Mouse (Mus musculus): ENCODE measurements at regions not wholly inside any gene's neighbourhood (a gene's known extent, or its start where the extent isn't known, plus 50 kb on each side); places are given as distances from the start of the nearest gene placed in this dataset.
"Not testable (repeated sequence)": the region's sequence is repeated elsewhere in the genome, so short reads cannot be mapped to it uniquely, and the experiment has no call there.

DNA sequence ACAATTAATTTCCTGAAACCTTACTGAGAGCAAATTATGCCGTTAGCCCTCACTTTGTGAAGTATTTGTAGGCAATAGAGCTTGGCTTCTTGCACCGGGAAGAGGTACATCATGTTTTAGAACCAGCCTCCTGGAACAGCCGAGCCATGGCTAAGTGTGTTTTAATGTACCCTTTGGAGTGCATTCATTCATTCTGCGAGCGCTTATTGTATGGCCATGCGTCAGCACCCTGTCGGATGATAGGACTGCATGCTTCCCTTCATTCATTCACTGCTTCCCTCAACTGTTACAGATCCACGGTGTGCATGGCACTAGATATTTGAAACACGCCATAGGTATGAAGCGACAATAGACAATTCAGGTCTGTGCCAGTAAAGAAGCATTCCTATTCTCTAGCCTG is 409.4 kb upstream of the Ercc4 start:
- DNase-seq (ENCODE audit: low spot score): no peak

DNA sequence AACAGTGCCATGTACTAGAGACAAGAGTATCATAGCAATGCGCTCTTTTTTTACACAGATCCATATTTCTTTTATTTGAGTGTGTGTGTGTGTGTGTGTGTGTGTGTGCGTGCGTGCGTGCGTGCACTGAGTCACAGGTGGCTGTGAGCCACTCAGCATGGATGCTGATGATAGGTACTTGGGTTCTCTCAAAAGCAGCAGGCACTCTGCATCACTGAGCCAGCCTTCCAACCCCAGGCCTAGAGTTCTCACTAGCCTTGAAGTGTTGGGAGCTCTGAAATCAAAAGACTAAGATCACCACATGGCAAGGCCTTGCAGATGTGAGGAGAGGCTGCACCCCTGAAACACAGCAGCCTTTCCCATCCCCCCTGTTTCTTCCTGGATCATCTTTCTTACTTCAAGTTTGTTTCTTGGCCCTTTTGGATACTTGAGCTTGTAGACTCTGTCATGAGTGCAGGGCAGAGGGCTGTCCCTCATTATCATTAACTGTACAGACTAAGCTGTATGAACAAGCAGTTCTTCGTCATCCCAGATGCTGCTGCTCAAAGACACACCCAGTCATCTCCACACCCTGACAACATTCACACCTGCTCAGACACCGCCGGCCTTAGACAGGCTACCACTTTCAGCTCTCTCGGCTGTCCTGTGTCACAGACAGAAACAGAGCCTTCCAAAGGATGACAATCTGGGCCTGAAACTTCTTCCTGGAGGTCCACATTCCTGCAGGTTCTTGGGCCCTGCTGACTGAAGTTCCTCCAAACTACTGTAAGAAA is 405.5 kb upstream of the Ercc4 start:
- no peak for DNase-seq (ENCODE audit: low spot score)

DNA sequence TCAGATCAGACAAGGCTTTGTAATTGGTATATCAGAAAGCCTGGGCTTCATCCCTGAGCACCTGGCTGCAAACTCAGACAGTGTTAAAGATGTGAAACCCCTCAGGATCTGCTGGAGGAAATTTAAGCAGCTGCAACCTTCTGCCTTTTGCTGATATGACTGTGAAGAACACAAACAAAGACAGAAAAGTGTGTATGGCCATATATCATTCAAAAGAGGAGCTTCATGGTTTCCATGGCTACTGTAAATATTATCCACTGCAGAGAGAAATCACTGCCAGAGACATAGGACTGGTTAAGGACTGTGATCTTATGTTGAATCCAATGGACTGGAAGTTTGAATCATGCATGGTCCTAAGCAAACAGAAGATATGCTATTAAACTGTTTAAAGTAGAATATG is 402.6 kb upstream of the Ercc4 start:
- DNase-seq (ENCODE audit: low spot score): no peak

DNA sequence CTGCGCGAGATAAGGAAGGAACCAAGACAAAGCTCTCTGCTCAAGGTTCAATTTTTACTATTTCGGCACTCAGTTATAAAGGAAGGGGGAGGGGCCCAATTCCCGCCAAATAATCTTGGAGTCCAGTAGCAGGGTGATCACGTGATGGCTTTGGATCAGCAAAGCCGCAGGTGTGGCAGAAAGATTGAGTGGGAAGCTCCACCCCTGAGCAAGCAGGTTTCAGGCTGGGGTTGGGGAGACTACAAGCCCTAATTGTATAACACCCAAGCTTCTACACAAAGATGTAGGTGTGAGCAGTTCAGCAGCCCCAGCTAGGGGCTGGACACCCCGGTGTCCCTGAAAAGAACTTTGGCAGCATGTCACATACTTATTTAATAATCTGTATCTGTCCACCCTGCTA is 388.1 kb upstream of the Ercc4 start:
- not testable (repeated sequence) for DNase-seq (ENCODE audit: low spot score)

DNA sequence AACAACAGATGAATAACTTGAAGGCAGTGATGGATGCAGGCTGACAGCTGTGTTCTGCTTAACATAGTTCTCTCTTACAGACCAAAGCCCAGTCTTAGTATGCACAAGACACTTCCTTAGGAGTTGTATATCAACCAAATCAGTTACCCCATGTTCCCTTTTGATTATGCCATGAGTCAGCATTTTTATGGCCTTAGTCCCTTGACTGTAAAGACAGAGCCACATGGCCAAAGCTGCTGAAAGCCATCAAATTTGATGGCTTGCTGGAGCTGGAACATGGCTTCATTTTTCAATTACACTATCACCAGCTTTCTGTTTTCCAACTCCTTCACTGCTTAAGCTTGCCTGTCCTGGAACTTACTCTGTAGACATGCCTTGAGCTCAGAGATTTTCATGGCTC is 383.4 kb upstream of the Ercc4 start:
- no peak for DNase-seq (ENCODE audit: low spot score)

DNA sequence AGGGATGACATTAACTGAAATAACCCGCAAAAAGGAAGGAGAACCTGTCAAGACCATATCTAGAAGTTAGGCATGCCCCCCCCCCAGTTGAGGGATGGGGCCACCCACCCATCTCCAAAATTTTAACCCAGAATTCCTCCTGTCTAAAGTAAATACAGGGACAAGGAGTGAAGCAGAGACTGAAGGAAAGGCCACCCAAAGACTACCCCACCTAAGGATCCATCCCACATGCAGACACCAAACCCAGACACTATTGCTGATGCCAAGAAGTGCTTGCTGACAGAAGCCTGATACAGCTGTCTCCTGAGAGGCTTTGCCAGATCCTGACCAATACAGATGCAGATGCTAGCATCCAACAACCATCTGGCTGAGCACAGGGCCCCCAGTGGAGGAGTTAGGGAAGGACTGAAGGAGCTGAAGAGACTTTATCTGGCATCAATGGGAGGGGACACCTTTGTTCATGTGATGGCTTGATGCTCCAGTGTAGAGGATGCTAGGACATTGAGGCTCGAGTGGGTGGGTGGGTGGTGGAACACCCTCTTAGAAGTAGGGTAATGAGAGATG is 379.2 kb upstream of the Ercc4 start:
- DNase-seq (ENCODE audit: low spot score): not testable (repeated sequence)

DNA sequence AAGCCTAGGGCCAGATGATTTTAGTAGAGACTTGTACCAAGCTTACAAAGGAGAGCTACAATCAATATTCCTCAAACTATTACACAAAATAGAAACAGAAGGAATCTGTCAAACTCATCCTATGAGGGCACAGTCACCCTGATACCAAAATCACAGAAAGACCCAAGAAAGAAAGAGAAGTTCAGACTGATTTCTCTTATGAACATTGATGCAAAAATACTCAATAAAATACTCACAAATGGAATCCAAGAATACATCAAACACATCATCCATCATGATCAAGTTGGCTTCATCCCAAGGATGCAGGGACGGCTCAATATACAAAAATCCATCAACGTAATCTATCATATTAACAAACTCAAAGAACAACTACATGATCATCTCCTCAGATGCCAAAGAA is 377.9 kb upstream of the Ercc4 start:
- DNase-seq (ENCODE audit: low spot score): no peak

DNA sequence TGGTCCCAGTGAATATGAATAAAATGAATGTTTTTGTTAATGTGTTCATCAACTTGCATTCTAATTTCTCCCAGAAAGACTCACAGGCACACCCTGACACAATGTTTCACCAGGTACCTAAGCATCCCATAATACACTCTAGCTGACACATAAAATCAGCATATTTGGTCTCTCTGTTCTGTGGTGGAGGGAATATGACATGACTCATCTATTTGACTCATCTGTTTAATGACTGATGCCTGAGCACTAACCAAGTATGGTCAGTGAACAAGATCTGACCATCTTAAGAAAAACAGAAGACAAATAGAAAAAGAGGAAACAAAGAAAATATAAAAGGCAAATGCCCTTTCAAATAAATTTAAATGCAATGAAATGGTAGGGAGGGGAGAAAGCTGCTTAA is 367.0 kb upstream of the Ercc4 start:
- no peak for DNase-seq (ENCODE audit: low spot score)

DNA sequence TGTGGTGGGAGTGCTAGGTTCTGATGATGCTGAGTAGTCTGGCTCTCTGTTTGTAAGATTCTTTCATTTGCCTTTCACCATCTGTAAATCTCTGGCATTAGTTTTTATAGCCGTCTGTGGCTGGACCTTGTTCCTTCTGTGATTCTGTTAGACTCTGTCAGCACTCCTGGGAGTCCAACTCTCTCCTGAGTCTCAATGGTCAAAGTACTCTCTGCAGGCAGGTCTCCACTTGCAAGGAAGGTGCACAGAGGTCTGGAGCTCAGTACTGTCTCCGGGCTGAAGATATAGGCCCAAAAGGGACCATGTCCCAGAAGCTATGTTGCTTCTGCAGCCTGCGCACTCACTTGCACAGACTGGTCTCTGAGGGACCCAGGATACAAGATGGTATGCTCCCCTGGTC is 356.3 kb upstream of the Ercc4 start:
- no peak for DNase-seq (ENCODE audit: low spot score)

DNA sequence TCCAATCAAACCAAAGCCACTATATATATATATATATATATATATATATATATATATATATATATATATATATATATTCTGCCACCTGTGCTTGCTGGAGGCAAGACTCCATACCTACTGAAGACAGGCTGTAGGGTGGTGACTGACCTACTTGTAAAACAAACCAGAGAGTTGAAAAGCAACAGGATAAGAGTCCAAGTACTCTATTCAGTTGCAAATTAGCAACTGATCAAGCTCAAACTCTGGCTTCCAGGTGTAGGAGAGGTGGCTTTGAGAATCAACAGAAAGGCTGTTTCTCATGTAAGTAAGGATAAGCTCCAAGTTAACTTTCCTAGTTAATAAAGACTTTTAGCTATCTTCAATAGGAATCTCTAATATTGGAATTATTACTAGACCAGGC is 355.1 kb upstream of the Ercc4 start:
- no peak for DNase-seq (ENCODE audit: low spot score)

DNA sequence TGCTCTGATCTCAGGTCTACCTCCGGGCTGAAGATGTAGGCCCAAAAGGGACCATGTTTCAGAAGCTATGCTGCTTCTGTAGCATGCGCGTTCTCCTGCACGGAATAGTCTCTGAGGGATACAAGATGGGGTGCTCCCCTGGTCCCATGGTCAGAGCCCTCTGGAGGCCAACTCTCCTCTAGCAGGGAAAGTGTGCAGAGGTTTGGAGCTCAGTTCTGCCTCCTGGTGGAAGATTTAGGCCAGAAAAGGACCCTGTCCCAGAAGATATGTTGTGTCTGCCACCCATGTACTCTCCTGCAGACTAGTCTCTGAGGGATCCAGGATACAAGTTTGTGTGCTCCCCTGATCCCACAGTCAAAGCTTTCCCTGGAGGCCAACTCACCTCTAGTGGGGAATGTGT is 350.9 kb upstream of the Ercc4 start:
- DNase-seq (ENCODE audit: low spot score): no peak

DNA sequence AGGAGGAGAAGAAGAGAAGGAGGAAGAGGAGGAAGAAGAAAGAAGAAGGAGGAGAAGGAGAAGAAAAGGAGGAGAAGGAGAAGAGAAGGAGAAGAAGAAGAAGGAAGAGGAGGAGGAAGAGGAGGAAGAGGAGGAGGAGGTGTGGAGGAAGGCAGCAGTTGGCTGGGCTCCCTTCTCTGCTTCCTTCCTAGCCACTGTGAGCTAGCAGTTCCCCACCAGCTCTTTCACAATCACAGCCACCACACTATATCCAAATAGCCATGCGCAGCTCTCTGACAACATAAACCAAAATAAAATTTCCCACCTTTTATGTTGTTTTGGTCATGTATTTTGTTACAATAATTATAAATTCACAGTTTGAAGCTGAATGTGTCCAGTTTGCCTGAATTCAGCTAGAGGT is 345.3 kb upstream of the Ercc4 start:
- no peak for DNase-seq (ENCODE audit: low spot score)

DNA sequence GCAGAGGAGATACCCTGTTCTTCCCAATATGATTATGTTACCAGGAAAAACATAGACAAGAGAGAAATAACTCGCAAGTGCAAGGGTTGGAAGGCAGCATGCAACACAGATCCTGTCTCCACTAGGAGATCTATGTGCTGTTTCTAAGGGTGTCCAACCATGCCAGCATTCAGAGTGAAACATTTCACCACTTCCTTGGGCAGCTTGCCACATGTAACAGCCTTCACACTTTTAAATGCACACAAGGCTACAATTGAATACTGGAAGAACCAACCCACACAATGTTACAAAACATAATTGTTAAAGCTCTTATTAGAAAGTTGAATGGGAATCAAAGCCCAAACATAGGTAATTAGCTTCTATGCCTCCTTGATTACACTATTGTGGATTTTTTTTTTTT is 344.9 kb upstream of the Ercc4 start:
- DNase-seq (ENCODE audit: low spot score): no peak

DNA sequence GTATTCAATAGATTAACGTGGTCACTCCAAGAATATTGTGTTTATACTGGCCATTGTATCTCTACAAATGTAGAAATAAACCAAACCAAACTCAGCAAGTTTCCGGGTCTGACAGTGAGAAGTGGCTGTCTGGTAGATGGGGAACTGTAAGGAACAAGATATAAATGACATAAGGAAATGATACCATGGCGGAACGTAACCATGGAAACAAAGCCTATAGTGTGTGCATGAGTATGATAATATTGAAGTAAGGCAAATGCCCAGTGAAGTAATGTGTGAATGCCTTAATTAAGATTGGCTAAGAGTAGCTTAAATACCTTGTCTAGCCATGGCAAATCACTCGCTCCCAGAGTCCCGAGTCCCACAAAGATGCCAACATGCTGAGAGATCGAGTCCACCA is 342.6 kb upstream of the Ercc4 start:
- DNase-seq (ENCODE audit: low spot score): no peak

DNA sequence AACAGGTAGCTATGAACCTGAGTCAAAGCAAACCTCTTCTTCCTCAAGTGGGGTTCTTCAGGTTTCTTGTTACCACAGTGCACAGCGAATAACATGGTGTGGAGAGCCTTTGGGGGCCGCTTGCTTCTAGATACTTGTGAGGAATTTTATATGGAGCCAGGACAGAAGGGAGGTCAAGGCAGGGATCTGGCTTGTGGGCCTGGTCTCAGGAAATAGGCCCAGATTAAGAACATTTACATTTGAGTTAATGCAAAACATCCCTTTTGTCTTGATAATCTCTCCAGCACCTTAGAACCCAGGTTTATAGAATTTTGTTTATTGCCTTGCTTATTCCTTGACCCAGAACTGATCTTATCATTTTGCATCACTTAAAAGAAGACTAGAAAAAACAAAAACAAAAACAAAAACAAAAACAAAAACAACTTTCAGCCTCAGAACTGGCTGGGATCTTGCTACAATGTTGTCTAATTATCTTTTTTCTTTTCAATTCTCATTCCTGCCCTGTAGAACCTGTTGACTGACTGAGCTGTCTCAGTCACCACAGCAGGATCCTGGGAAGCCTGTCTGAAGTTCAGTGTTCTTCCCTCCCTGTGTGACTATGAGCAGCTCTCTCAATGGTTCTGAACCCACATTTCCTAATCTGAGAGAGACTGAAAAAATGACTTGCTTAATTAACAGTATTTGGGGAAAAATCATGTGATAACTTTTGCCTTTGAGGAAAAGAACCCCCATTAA is 341.2 kb upstream of the Ercc4 start:
- no peak for DNase-seq (ENCODE audit: low spot score)

DNA sequence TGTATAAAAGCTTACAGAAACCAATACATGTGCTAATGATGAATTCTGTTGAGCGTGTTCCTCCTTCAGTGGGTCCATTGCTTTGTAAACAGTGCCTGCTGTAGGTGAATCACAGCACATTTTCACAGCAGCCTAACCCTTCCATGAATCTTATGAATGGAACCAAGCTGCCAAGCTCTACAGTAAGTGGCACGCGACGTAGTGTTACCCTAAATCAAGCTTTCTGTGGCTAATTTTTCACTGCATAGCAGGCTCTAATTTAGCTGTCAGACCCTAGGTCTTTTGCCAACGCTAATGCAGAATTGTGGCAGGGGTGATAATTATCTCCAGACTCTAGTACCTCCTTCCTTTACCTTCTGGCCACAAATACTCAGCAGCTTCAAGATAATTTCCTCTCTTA is 339.0 kb upstream of the Ercc4 start:
- DNase-seq (ENCODE audit: low spot score): no peak

DNA sequence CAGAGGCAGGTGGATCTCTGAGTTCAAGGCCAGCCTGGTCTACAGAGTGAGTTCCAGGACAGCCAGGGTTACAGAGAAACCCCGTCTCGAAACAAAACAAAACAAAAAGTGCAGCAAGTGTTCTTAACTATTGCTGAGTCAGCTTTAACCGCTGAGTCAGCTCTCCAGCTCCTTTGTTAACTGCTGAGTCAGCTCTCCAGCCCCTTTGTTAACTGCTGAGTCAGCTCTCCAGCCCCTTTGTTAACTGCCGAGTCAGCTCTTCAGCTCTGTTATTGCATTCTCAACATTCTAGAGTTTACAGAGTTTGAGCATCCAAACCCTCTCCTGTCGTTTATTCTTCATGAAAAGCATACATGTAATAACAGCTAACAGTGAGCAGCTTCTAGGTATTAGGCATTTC is 336.9 kb upstream of the Ercc4 start:
- DNase-seq (ENCODE audit: low spot score): no peak

DNA sequence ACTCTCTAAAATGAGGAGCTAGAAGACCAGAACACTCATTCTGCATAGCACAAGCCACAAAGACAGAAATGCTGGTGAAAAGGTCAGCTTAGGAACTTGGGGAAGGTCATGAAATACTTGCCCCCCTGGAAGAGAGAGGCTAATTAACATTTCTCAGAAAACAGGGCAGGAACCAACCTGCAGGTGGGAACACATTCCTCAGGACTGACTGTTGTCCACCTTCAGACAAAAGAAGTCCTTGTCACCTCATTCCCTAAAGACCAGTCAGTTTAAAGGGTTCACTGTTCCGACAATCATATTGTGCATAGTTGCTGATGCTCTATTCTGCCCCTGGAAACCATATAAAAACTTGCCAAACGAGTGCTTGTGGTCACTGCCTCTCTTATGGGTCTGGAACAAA is 333.6 kb upstream of the Ercc4 start:
- no peak for DNase-seq (ENCODE audit: low spot score)

DNA sequence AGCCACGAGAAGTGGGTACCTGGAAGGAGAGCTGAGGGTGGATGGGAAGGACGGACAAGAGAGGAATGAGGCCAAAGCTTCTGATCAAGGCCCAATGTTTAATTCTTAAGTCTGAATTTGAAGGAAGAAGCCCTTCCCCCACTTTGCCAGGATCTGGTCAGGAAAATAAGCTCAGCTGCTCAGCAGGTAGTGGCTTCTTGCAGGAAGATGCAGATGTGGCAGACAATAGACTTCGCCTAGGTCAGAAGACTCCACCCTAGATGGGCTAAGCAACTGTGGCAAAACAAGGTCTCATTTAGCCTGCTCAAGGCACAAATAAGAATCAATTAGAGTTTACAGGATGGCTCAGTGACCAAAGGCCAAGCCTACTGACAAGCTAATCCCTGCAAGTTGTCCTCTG is 330.4 kb upstream of the Ercc4 start:
- no peak for DNase-seq (ENCODE audit: low spot score)

DNA sequence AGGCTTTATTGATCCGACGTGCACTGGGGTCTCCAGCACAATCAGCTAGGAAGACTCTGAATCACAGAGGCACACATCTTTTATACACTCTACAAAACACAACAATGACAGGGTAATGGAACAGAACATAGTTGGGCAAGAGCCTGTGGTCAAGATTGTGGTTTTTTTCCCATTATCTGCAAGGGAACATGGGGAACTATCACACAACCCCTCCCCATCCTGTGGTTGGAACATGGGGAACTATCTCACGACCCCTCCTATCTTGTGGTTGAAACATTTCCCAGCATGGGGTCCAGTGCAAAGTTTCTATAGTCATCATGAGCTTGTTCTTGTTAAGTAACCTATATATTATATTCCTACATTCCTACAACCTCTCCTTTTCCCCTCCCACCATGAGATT is 328.8 kb upstream of the Ercc4 start:
- DNase-seq (ENCODE audit: low spot score): no peak

DNA sequence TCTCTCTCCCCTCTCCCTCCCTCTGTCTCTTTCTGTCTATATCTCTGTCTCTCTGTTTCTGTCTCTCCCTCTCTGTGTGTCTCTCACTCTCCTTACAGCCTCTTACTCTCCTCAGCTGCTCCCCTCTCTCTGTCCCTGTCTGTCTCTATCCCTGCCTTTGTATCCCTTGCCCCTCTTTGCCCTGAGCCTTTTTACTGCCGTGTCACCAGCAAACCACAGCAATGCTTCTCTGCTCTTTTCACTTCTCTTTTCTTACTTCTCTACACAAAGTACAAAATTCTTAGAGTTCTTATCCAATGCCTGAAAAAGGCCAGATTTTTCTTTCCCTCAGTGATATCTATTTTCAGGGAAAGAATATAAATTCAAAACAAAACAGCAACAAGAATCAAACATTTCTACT is 323.7 kb upstream of the Ercc4 start:
- no peak for DNase-seq (ENCODE audit: low spot score)

DNA sequence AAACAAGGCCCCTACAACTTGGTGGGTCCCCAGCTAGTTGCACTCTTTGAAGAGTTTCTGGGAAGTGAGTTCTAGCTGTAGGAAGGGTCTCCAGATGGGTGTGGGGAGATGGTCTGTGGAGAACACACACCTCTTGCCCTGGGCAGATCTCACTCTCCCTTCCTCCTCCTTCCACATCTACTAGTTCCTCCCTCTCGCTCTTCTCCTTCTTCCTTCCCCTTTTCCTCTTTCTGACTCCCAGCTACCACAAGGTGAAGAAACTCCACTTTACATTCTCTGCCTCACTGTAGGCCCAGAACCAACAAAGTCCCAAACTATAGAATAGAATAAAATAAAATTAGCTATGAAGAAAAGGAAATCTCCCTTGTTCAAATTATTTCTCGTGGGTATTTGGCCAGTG is 311.0 kb upstream of the Ercc4 start:
- no peak for DNase-seq (ENCODE audit: low spot score)

DNA sequence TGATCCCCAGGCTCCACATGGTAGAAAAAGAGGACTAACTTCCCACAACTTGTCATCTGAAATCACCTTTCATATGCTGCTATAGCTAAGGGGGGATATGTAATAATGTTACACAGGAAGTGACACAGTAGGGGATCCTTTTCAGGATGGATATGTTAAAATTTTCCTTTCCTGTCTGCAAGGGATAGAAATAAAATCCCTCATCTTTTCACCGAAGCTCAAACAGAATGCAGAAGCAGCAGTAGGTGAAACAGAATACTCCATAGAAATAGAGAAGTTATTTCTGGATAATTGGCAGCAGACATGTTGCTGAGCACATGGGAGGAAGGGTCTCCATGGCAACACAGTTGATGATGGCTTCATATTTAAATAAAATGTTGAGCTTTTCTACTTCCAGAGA is 309.3 kb upstream of the Ercc4 start:
- DNase-seq (ENCODE audit: low spot score): no peak

DNA sequence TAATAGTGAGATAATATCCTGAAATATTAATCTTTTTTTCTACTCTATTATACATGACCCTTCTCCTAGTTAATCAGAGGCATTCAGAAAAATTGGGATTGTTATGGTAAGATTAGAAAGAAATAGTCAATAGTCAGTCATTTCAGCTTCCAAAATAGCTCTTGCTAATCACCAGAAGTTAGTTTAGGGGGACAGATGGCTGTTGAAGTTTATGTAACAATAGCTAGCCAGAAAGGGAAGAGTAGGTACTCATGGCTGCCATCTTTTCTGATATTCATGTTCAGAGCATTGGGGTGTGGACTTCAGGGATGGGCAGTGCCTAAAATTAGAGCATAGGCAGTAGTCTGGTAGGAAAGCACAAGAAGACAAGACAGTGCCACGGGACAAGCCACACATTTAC is 306.8 kb upstream of the Ercc4 start:
- no peak for DNase-seq (ENCODE audit: low spot score)

Data from testis, postnatal 14 days (tissue).